Mouse (Mus musculus) neural tube, embryonic 10.5 days (tissue): ENCODE results near the gene Pnpla5.
"Not testable (repeated sequence)": the region's sequence is repeated elsewhere in the genome, so short reads cannot be mapped to it uniquely, and the experiment has no call there.

Experiments
- DNase-seq: peaks from one replicate; pipeline ENCODE4 v3.0.0-alpha.2; 2017; ENCODE audit warnings: low spot score; ENCODE audit errors: extremely low spot score

Gene Pnpla5

GRCm38 (mm10) chr15:84123075-84123474 is at the start of gene Pnpla5:
Pnpla5 (minus strand) TSS chr15:84123175.
- DNase-seq, result no peak

DNA sequence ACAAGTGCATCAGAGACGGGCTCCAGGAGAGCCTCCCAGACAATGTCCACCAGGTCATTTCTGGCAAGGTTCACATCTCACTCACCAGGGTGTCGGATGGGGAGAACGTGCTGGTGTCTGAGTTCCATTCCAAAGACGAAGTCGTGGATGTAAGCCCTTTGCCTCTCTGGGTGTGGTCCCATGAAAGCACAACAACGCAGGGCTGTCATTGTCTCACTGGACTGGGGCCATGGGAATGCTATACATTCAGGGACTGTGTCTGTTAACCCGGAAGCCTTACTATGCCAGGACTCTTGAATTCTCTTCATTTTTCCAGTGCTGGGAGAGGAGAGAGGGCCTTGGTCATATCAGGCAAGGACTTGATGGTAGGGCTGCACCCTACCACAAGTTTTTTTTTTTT is 48.2 kb upstream of the Pnpla5 start:
- DNase-seq, result no peak

DNA sequence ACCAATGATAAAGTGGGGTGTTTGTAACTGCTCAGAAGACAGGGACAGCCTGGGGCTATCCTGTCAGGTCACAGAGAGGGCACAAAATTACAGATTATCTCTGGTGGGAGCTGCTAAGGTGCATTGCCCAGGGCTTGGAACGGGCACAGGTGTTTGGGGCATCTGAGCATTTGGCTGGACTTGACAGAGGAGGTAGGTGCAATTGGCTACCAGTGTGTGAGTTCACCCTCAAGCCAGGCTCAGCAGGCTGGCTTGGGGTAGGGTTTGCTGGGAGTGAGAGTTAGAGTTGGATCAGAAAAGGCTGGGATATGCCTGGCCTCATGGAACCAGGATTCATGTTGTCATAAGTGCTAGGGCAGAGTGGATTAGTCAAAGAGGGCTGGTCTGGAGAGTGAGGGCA is 46.5 kb upstream of the Pnpla5 start:
- no peak for DNase-seq

- peak; percentile 22 for DNase-seq
Measured at GRCm38 (mm10) chr15:84168170-84169161, 45.5 kb upstream of the Pnpla5 start.

- DNase-seq, result peak; percentile 93
Measured at GRCm38 (mm10) chr15:84167600-84167999, 44.6 kb upstream of the Pnpla5 start, which contains the start of gene Pnpla3. Pnpla3 (plus strand) TSS chr15:84167837.

DNA sequence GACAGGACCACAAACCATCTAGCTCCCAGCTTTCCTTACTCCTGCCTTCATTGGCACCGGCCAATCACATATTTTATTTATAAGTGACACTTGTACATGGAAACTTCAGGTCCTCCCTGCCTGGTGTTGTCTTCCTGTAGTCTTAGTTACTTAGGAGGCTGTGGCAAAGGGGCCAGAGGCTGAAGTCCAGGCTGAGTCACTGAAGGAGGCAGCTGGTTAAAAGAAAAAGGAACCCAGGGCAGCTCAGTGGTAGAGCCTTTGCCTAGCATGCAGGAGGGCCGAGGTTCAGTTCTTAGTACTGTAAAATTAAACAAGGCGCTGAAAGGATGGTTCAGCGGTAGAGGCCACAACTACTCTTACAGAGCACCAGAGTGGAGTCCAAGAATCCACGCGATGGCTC is 43.8 kb upstream of the Pnpla5 start:
- no peak for DNase-seq

DNA sequence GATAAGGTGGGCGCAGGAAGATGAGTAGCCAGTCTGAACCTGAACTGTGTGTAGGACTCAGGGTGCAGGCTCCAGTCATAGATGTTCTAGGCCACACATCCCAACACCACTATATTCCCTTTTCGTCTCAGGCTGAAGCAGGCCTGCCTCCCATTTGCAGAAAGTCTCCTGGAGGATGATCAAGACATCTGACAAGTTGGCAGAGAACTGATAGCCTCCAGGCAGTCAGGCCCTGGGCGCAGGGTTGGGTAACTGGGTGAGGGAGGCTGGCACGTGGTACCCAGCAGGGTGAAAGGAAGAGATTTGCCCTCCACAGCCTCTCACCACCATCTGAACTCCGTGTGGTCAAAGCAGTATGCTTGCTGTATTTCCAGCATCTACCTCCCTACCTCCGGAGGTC is 38.9 kb upstream of the Pnpla5 start:
- no peak for DNase-seq

DNA sequence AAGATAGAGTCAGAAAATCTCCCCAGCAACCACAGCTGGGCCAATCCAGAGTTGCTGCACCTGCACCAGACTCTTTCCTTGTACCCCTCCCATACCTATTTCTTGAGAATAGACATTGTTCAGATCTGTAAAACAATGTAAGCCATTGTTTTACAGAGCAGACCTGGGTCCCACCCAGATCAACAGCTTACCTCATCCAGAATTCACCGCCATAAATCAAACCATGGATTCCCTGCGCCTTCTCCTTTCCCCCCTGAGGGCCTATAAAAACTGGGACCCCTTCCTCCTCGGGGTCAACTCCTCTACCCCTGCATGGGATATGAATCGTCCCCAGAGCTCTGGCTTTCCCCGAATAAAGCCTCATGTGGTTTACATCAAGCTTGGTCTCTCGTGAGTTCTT is 34.6 kb upstream of the Pnpla5 start:
- DNase-seq, result not testable (repeated sequence)

GRCm38 (mm10) chr15:84156158-84156557 is 33.2 kb upstream of the Pnpla5 start:
- no peak for DNase-seq

DNA sequence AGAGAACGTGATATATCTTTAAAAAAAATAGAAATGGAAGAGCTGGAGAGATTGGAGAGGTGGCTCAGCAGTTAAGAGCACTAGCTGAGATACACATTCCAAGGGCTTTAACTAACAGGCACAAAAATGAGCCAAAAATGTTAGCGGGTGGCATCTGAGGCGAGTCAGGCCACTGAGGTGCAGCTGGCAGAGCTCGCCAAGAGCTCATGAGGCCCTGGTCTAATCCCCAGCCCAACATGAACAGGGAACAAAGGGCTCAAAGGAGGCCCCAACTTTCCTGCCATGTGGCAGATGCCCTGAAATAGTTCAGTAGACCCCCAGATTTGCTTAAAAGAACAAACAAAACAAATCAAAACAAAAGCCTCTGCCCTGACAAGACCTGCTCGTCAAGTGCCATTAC is 18.0 kb upstream of the Pnpla5 start:
- DNase-seq, result no peak

- DNase-seq, result no peak
Measured at GRCm38 (mm10) chr15:84140109-84140508, 17.1 kb upstream of the Pnpla5 start.

DNA sequence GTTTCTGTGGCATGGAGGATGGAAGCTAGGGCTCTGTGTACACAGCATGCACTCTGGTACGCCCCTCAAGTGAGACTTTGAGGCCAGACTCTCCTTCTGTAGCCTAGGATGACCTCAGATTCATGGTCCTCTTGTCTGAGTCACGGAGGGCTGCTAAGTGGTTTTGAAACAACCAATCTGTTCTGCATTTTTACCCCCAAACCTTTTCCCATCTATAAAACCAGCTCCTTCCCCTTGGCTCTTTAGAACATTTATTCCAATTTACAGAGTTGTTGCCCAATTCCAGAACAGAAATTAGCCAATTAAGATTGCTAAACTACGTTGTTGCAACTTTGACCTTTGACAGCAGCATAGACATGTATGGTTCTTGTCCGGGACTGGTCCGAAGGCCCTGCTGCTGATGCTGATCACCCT is 16.6 kb upstream of the Pnpla5 start:
- no peak for DNase-seq

- DNase-seq, result peak; percentile 33
Measured at GRCm38 (mm10) chr15:84136473-84137415, 13.8 kb upstream of the Pnpla5 start.

DNA sequence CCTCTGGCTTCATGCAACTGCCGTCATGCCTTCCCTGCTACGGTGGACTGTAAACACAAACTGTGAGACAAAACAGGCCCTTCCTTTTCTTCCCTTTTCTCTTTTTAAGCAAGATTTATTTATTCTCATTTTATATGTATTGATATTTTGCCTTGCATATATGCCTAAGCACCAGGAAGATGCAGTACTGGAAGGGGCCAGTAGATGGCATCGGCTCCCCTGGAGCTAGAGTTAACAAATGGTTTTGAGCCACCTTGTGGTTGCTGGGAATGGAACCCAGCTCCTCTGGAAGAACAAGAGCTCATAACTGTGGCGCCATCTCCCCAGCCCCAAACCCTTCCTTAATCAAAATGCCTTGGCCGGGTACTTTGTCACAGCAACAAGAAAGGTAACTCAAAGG is 12.5 kb upstream of the Pnpla5 start:
- DNase-seq, result peak; percentile 36

- no peak for DNase-seq
Measured at GRCm38 (mm10) chr15:84133440-84133839, 10.5 kb upstream of the Pnpla5 start.

DNA sequence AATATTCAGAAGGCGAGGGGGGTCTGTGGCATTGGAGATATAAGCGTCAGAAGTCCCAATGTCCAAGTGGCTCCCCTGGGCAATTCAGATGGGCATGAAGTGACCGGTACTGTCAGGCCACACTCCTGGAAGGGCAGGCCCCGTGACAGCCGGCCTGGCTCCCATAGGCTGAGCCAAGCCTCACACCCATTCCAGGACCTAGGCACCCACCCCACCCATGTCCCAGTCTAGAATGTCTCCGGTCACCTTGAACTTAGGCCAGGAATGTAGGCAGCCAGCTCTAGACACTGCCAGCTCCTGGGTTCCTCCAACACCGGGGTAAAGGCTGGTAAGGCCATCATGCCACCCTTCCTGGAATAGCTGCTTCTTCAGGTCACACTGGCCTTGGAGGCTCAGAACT is 9.0 kb upstream of the Pnpla5 start:
- no peak for DNase-seq

DNA sequence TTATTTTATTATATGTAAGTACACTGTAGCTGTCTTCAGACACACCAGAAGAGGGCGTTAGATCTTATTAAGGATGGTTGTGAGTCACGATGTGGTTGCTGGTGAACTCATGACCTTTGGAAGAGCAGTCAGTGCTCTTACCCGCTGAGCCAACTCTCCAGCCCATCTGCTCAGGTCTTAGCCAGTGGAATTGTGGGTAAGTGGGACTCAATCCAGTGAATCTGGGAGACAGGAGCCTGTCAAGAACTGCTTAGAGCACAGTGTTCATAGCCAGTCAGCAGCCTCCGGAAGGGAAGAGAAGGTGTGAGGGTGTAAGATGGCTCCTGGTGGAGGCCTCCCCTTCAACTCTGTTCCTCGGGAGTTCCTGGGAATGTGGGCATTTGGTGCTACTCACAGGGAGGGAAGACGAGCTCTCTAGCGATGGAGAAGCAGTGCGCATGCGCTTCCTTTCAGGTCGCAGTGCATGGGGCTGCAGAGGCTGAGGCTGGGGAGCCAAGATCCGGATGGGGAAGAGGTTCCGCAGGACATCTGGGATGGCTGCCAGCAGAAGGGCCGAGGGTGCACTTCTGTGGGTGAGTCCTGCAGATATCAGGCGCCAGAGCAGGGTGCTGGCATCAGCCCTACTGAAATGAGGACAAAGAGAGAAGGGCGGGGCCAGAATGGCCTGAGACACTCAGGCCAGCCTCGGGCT is 8.3 kb upstream of the Pnpla5 start:
- DNase-seq, result no peak

- DNase-seq, result no peak
Measured at GRCm38 (mm10) chr15:84126871-84127270, 3.9 kb upstream of the Pnpla5 start.

GRCm38 (mm10) chr15:84126447-84126846 is 3.5 kb upstream of the Pnpla5 start:
- no peak for DNase-seq

DNA sequence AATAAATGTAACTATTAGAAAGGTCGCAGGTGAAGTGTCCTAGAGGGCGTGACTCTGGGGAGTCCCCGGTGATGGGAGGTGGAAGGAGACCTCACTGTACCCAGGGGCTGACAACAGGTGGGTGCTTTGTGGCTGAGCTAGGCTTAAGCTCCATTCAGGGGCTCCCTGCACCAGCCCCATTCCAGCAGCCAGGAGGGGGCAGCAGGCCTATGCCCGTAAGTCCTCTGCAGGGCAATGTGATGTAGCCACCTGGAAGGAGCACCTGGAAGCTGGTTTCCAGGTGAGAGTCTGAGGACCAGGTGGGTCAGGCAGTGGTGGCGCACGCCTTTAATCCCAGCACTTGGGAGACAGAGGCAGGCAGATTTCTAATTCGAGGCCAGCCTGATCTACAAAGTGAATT is 1.1 kb upstream of the Pnpla5 start:
- no peak for DNase-seq

DNA sequence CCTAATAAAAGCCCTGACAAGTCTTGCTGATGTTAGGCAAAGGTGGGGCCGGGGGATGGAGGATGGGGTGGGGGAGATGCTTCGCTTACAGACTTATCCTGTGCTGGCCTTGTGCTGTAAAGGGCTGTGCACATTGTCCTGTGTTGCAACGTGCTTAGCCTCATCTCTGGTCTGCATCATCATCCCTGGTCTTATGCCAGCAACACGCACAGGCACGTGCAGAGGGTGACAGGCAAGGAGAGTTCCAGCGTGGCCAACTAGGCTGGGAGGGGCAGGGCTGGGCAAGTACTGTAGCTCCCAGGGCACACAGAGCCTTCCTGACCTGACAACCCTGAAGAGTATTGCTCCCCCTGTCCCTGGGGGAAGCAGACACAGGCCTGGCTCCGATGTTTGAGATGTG is 1.9 kb downstream of the Pnpla5 start:
- no peak for DNase-seq
